Mouse (Mus musculus) cerebellum, adult 2 months (tissue): ENCODE results near the gene Tgoln1.

Experiments
- CTCF ChIP-seq: fragments of 200-500 bp; IDR thresholded peaks from 2 replicates; pipeline ENCODE4 v1.5.1; 2011; ENCODE audit warnings: low read depth, mild to moderate bottlenecking, control low read depth, low read length, moderate library complexity, borderline replicate concordance; ENCODE audit not compliant: insufficient read depth
- POLR2A ChIP-seq: fragments of 200-500 bp; IDR thresholded peaks from 2 replicates; pipeline ENCODE4 v1.6.1; 2011; ENCODE audit warnings: low read length, control low read depth, borderline replicate concordance; ENCODE audit not compliant: insufficient read depth

GRCm38 (mm10) chr6:72583211-72583839, 33.5 kb downstream of the Tgoln1 start:
- no peak for TF ChIP-seq CTCF
- TF ChIP-seq POLR2A, result no peak
